Mouse (Mus musculus) kidney, adult 9 months (tissue): ENCODE data around the gene Ttc28.
A peak's percentile ranks its signal among the peaks of the same experiment; 100 is the strongest.

Experiments used
- DNase-seq: peaks from one replicate; pipeline ENCODE4 v3.0.0; 2022

Ttc28 gene

DNA sequence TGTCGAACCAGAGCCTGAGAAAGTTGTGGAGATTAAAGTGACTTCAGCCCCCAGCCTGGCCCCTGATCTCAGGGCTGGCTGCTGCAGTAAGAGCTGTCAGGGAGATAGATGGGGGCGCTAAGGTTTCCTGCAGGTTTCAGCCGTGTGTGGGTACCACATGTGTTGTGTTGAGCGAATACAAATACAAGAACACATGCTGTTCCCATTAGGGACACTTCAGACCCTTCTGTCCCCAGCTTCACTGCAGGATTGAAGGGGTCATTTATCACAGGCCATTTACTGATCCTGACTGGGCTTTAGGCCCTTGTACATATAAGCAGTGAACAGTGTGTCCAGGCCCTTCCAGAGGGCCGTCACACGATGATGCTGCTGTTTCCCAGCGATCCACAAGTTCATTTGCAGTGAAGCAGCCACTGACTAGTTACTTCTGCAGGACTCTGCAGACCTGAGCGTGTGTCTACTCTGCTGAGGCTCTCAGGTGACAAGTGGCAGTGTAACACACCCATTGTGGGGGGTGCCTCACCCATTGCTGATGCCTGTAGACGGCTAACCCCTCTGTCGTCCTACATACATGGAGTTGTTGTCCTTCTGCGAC is 258.7 kb downstream of the Ttc28 start:
- no peak for DNase-seq

DNA sequence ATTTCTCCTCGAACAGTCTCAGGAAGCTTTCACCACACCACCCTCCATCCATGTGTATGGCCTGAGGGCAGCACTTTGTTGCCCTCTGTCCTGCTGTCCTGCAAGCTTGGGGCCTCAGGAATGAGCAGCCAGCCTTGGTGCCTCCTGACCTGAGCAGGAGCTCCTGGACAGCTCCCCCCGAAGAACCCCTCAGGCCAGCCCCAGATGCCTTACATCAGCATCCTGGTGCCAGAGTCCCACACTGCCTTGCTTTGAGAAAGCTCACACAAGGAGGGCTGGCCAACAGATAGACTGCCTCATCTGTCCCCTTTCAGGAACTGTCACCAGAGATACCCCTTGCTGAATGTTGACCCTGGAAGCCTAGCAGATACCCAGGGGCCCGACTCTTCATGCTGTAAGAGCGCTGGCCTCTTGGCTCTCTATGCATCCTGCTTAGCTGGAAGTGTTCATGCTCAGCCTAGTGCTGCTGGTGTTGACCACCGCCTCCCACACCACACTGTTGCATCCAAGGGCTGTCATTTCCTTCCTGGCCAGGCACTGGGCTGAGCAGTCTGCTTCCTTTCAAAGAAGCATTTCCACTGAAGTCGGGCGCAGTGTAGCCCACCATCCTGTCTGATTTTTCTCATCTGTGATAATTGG is 259.4 kb downstream of the Ttc28 start:
- DNase-seq: peak; percentile 42

DNA sequence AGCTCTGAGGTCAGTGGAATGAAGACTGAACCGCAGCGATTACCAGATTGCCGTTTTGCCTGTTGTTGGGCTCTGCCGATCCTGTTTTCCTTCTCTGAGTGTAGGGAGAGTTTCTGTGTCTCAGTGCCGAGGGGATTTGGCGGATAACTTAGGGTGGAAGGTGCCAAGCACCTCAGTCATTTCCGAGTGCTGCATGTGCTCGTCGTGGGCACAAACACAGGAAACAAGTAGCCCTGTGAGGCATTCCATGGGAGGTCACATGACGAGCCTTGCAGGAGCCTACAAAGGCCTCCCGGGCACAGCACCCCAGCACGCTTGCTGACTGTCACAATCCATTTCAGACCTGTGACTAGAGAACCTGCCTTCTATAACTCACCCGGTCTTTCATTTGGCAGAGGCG is 260.0 kb downstream of the Ttc28 start:
- DNase-seq: peak; percentile 58

DNA sequence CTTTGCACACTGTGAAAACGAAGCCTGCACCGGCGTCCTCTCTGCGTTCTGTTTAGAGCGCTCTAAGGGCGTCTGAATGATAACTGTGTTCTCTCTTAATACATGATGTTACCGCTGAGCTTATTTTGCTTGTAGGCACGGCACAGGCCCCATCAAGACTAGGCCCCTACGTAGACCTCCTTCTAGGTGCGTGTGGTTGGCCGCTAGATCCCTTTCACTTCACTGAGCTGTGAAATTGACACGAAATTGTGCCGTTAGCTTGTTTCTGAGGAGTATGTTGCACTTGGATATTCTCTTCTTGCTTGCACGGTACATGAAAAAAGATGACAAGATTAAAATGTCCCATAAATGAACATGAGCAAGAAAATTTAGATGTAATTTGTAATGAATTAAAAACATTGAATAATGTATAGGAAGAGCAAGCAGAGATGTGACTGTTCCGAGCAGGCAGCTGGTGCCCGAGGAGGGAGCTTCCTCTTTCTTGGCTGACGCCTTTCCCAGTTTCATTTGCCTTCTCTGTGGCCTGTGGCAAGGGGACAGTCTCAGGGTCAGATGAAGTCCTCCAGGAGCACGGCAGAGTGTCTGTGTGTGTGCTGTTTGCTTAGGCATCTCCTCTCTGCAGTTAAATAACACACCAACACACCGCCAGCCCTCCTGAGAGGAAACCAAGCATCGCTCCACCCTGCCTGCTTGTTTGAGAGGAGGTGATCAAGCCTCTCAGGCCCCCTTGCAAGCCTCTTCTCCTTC is 261.7 kb downstream of the Ttc28 start:
- no peak for DNase-seq

DNA sequence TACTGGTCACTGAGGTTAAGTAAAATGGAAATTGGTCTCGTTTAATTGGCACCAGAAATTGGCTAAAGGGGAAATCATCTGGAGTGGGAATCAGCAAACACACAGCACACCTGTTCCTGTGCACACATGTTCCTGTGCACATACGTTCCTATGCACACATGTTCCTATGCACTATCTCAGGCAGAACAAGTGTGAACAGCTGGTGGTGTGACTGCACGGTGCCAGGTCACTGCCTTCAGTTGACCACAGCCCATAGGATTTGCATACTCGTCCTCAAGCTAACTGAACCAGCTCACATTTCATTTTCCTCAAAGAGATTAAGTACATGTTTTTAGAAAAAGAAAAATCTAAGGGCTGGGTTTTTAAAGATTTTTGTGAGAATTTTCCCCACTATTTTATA is 263.2 kb downstream of the Ttc28 start:
- no peak for DNase-seq

DNA sequence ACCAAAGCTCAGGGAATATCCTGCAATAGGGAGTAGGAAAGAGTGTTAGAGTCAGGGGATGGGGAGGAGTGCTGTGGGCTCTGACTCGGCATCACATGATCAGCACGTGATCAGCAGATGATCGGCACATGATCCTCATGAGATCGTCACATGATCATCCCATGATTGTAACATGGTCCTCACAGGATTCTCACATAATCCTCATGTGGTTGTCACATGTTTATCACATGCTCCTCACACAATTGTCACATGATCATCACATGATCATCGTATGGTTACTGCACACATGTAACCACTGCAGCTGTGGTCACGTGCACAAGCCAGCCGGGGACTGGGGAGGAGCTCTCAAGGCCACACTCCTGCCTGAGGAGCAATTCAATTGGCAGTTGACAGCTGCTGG is 264.8 kb downstream of the Ttc28 start:
- DNase-seq: no peak

DNA sequence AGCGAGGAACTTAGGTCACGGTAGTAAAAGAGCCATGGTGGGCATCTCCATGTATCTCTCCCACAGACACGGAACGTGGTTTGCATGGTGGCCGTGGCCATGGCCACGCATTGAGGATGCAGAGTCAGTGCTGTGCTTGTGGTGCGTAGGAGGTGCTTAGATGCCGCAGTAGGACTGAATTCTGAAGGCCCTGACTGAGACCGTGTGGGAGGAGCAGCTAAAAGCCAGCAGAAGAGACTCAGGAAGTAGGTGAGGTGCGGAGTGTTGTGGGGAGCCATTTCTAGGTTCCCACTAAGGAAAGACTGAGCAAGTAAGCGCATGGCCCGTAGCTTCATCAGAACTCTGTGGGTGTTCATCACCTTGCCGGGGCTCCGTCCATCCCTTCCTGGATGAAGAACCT is 271.0 kb downstream of the Ttc28 start:
- DNase-seq: no peak

DNA sequence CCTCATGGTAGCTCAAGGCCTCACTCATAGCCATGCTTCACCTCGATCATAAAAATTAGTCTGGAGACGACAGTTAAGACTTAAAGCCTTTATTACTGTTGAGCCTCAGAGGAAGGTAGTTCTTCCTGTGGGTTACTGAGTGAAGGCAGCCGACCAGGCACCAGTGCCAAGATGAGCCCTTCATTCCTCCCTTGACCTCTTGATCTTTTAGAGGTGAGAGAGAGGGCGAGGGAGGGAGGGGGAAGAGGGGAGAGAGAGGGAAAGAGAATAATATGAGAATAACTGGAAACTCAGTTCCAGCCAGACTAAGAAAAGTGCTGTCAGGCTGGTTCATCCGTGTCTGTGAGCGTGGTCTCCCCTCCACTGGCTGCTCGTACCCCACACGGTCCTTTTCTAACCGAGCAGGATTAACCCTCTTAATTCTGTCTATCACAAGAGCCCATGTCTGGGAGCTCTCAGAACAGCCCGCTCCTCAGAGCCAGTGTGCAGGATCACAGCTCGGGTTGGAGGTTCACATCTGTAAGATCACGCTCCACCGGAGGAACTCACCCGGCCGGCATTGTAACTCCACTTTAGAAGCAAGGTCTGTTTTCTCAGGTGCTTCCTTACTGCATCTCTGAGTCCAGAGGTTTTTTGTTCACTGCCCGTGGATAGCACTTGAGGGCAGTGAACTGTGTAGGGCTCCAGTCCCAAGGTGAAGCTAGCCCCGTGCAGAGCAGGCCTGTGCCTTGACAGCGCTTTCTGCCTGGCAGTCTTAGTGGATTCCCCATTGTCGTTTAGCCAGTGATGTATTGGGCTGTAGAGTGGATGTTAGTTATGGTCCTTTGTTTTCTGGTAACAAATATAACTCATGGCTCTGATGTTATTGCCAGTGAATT is 272.5 kb downstream of the Ttc28 start:
- peak; percentile 50 for DNase-seq

DNA sequence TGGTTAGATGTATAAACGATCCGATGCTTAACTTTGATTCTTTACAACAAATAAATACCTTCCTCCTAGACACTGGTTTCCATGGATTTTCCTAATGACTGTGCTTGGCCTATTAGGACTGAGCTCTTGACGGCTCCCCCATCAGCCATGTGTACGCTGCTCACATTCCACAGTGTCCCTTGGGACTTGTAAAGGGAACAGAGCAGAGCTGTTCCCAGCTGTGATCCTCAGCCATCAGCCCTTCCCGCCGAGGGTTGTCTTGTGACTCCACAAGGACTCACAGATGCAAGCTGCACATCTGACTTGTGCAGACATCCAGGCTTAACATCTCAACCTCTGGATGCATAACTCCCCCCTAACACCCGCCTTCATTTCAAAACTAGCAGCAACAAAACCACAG is 275.0 kb downstream of the Ttc28 start:
- peak; percentile 58 for DNase-seq

DNA sequence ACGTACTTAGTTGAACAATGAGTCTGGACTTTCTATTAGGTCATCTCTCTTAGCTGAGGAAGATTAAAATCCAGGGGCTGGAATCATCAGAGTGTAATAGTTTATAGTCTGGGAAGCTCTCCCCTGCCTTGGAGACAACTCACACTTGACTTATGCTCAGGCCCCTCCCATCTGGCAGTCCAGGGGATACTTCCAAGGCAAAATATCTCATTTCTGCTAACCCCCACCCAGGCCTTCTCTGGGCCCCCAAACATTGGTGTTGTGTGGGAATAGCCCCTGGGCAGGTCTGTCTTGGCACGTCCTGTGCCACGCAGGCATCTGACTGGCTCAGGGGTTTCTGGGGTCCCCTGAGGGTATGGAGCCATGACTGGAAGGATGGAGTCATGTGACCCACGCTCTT is 275.7 kb downstream of the Ttc28 start:
- DNase-seq: no peak

DNA sequence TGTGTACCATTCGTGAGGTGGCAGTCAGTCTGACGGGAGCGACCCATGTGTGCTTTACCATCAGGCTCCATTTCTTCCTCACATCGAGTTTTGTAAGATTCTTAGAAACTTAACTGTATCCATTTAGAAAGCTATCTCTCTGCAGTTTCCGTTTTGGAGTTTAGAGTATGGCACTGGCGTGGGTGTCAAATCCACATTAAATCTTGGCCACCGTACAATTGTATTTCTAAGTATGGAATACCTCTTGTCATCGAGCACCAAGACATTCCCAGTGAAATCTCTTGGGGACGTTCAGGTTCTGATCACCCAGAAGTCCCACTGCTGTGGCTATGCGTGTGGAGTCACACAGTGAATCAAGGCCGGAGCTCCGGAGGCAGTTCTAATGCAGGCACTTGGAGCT is 276.3 kb downstream of the Ttc28 start:
- no peak for DNase-seq

DNA sequence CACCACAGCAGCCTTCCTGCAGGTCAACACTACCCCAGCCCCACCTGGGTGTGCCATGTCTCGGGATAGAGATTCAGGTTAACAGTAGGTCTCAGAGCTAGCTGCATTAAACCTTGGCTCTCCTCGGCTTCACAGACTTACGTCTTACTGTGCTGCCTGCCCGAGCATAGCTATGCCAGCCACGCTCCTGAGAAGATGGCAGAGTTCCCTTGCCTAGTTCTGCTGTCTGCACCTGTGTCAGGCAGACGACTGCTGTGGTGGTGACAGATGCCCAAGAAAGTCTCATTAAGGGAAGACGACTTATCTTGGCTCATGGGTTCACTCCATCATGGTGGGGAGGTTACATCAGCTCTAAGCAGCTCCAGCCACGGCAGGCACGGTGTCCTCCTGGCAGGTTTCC is 278.7 kb downstream of the Ttc28 start:
- DNase-seq: no peak

DNA sequence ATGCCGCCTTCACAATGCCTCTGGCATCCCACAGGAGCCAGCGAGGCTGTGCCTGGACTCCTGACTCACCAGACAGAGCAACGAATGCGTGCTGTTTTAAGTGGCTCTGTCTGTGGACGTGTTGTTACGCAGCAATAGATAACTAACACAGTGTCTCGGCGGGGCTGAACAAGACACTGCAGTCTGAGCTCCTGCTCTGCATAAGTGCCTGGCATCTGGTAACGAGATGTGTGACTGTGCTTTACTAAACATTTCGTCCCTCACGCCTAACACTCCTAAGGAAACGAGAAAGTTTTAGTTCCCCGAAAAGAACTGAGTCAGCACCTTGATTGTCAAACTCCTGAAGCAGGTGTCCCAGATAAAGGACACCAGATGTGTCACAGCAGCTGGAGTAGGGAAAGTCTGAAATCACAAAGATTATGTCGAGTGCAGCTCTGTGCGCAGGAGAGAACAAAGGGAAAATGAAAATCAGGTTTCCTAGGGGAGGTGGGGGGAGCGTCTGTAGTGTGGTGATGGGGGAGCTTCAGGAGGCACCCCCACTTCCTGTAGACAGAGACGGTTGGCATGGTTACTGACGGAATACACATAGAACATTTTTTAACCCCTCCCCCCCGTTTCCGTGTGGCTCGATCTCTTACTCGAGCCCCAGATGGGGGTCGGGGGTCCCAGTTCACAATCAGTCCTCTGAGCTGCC is 280.2 kb downstream of the Ttc28 start:
- no peak for DNase-seq

DNA sequence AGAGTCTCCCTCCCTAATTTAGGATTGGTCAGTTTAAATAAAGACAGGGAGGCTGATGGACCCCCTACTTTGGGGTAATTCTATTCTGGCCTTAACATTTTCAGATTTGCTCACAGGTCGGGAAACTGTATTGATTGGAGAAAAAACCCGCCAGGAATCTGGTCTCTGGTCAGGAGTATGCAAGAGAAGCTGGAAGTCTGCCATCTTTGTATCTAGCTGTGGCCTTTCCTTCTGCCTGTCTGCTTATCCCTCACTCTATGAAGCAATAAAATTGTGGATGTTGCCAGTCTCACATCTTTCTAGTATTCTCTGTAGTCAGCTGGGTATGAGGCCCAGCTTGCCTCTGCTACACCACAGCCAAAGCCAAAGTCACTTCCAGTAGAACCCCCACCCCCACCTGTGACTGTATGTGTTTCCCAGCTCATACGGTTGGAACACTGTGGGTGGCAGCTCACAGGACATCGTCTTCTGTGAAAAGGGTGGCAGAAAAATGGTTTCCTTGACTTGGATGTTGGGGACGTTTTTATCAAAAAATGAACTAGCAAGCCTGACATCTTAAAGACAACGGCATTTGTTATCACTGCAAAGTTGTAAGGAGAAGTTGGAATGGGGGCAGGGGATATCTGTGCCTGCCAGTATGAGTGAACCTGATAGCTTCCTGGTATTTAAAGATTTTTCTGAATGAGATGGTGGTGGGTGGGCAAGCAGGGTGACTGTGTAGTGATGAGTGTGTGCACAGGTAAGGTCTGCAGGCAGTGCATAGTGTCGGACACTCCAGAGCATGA is 281.7 kb downstream of the Ttc28 start:
- DNase-seq: no peak

DNA sequence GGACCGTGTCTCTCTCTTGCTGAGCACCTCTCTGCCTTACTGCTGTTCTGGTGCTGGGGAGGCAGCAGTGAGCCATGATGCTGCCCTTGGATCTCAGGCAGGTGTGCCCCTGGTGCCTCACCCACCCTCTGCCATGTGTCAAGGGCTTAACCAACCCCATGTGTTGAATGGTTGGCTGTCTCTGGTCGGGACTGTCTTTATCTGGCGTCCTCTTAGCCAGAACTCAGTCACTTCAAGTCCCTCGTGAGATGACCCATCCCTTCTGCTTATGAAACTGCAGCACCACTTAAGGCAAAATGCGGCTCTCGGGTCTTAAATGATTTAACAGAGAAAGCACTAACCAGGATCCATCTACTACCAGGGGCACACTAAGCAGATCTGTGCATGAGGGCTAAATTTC is 283.3 kb downstream of the Ttc28 start:
- DNase-seq: no peak

DNA sequence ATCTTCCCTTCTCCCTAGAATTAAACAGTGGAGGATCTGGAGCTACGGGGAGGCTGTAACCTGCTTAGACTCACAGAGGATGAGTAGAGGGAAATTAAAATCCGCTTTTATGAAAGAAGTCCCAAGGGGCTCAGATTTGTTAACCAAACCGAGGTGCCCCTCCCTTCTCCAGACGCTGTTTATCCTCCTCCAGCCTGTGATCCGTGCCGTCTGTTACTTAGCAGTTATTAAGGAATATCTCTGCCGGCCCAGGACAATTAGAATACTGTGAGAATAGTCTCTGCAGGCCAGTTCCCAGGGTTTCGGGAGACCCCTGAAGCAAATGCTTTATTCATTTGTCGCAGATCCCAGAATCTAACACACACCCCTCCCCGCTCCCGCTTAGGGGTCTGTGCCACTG is 283.8 kb downstream of the Ttc28 start:
- no peak for DNase-seq

DNA sequence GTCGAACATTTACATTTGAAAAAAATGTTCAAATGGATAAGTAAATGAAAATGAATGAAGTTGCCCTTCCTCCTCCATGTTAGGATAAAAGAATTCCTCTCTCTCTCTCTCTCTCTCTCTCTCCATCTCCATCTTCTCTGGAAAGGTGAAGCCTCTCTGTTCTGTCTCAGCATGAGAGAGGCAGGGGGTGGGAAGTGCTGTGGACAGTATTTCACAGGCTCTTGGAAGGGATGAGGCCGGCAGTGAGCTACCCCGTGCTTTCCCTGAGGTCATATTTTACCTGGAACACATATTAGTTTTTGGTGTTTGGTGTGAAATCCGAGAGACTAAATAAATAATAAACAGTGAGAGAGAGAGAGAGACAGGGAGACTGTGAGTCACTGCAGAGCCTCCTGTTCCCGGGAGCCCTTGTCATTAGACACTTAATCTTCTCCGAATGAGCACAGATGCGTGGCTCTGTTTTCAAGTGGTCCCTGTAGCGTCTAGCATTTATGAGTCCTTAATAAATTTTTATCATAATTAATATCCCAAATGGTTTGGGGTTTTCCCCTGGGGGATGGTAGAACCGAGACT is 284.8 kb downstream of the Ttc28 start:
- DNase-seq: no peak

DNA sequence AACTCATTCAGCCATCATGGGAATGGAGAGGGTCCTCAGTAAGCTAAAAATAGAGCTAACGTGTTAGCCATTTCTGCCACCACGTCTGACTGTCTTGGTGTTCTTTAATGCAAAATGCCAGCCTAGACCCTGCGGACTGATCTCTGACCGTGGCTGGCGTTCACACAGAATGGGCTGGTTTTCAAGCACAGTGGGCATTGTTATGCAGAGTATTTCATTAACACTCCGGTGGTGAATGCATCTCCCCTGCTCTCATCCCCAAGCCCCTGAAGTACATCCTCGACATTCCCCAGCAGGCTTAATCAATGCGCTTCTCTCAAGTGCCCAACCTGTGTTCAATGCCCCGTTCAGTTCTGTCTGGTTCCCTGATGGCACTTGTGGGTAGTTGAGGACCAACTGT is 290.8 kb downstream of the Ttc28 start:
- no peak for DNase-seq

DNA sequence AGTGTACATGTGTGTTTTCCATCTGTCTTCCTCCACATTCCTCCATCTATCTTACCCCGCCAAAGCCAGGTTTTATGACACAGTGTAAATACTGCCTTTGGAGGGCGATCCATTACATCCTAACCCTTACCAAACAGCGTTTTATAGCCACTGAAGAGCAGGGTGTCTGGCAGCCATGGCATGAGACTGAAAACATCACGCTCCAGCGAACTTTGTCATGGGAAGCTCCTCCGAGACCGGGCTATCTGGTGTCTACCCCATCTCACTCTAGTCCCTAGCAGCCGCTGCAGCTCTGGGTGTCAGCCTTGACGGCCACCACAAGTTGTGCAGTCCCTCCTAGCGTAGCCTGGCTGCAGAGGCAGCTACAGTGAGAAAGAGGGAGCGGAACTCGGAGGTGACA is 295.8 kb downstream of the Ttc28 start:
- no peak for DNase-seq

DNA sequence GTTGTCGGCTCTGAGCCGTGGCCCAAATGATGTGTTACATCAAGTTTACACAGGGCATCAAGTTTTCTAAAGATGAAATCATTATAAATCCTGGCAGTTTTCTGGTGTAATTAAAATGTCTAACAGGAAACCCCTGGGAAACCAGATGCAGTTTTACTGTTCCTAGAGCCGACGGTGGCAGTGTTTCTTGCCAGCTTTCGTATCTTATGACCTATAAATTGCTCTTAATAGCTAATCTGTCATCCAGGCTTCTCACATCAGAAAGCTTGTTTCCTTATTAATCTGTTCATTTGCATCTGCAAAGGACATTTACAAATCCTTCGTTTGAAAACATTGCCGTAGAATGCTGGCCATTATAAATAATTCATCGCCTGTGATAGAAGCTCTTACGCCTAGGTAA is 296.2 kb downstream of the Ttc28 start:
- no peak for DNase-seq

DNA sequence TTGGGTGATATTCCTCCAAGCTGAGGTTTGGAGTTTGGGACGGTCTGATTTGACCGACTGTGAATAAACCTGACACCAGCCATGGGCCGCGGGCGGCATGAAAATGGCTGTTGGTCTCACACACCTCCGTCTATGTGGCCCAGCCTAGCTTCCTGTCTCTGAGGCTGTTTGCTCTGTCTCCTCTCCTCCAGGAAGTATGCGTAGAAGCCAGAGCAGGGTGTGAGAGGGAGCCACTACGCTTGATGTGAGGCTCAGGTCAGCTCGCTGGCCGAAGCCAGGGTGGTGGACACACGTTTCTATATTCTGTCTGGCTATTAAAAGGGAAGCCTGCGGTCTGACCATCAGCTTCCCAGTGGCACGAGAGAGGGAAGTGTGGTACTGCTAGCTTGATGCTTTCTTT is 296.8 kb downstream of the Ttc28 start:
- no peak for DNase-seq
